Mouse (Mus musculus) C2C12 (cell line): Measurements from ENCODE around the gene Doc2g. TPM values are rescaled to one million over a fixed set of nuclear protein-coding genes. Genes with fewer than 3 reads are reported as not detected.

Source experiments
- H3K27me3 ChIP-seq: one replicate; pipeline ENCODE4 v1.6.1; 2011; ENCODE audit not compliant: control insufficient read depth, insufficient read depth, insufficient read length
- H3K36me3 ChIP-seq: one replicate; pipeline ENCODE4 v1.6.1; 2011; ENCODE audit not compliant: control insufficient read depth, insufficient read depth
- H3K4me3 ChIP-seq: one replicate; pipeline ENCODE4 v1.5.1; 2011; ENCODE audit warnings: mild to moderate bottlenecking, control low read depth; ENCODE audit not compliant: poor library complexity, insufficient read depth, severe bottlenecking
- H3K79me2 ChIP-seq: one replicate; pipeline ENCODE4 v1.6.1; 2011; ENCODE audit not compliant: control insufficient read depth, insufficient read depth
- H3K79me3 ChIP-seq: one replicate; pipeline ENCODE4 v1.6.1; 2011; ENCODE audit warnings: low read depth, control low read depth
- H3ac ChIP-seq: one replicate; pipeline ENCODE3; 2011; ENCODE audit warnings: low read depth; ENCODE audit not compliant: control insufficient read depth, insufficient read length
- CEBPB ChIP-seq: IDR thresholded peaks from one replicate; pipeline ENCODE4 v1.6.1; 2011; ENCODE audit warnings: low read depth, mild to moderate bottlenecking, control low read depth, moderate library complexity
- CTCF ChIP-seq: IDR thresholded peaks from one replicate; pipeline ENCODE4 v1.5.1; 2011; ENCODE audit not compliant: control insufficient read depth, insufficient read depth, insufficient read length
- FOSL1 ChIP-seq: IDR thresholded peaks from one replicate; pipeline ENCODE4 v1.8.0; 2011; ENCODE audit warnings: mild to moderate bottlenecking, low read length; ENCODE audit not compliant: poor library complexity, insufficient read depth, severe bottlenecking
- MAX ChIP-seq: IDR thresholded peaks from one replicate; pipeline ENCODE4 v1.6.1; 2011; ENCODE audit warnings: mild to moderate bottlenecking, control low read depth
- MYOD1 ChIP-seq: IDR thresholded peaks from one replicate; pipeline ENCODE4 v1.6.1; 2011; ENCODE audit warnings: low read depth; ENCODE audit not compliant: control insufficient read depth, insufficient read length
- MYOG ChIP-seq: IDR thresholded peaks from one replicate; pipeline ENCODE4 v1.6.1; 2011; ENCODE audit not compliant: control insufficient read depth, insufficient read length; ENCODE audit errors: extremely low read depth
- USF1 ChIP-seq: IDR thresholded peaks from one replicate; pipeline ENCODE4 v1.6.1; 2011; ENCODE audit warnings: low read depth, mild to moderate bottlenecking, control low read depth, moderate library complexity
- polyA plus RNA-seq: library from polyadenylated mRNA; unstranded; fragments of >200 nt; fragmentation: generic; extraction: Trizol; gene quantifications from one replicate; pipeline ENCODE4 v1.2.1, GENCODE M21; 2012; ENCODE audit warnings: missing spikeins

The Doc2g gene
- polyA plus RNA-seq, 1 experiment: 0.98 TPM

DNA sequence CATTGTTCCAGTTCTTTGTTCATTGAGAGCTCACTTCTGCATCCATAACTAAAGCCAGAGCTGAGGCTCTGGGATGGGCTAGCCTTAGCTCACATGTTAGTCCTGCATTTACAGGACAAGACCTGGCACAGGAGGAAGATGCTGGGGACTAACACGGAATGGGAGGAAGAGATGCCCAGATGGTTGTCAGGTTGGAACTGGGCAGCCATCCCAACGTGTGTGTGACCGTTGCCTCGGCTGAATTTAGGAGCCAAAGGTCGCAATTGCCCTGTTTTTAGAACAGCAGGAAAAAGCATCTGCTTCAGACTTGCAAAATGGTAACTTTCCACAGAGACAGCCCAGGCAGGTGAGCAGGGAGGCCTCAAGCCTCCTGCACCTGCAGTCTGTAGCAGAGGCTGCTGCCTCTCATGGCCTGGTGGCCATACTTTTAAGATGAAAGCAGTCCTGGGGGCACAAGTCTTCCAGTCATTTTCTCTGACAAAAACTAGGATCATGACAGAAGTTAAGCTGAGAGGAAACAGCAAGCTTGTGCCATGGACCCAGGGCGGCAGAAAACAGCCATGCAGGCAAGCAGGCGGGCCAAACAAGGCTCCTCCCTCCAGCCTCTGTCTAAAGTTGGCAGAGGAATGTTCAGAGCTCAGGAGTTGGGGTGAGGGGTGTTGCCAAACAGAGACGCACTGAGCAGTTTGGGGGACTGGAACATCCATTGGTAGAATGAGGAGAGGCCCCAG, 52.3 kb downstream of the Doc2g start:
- H3ac ChIP-seq: no peak overlapping the region
- TF ChIP-seq USF1: no peak
- TF ChIP-seq CTCF: no peak
- H3K27me3 ChIP-seq: no peaks in the 10 kb centered on the region
- no peaks in the 10 kb centered on the region for H3K79me3 ChIP-seq
- H3K36me3 ChIP-seq: no peaks in the 10 kb centered on the region
- H3K4me3 ChIP-seq: no peak overlapping the region
- H3K79me2 ChIP-seq: no peaks in the 10 kb centered on the region

DNA sequence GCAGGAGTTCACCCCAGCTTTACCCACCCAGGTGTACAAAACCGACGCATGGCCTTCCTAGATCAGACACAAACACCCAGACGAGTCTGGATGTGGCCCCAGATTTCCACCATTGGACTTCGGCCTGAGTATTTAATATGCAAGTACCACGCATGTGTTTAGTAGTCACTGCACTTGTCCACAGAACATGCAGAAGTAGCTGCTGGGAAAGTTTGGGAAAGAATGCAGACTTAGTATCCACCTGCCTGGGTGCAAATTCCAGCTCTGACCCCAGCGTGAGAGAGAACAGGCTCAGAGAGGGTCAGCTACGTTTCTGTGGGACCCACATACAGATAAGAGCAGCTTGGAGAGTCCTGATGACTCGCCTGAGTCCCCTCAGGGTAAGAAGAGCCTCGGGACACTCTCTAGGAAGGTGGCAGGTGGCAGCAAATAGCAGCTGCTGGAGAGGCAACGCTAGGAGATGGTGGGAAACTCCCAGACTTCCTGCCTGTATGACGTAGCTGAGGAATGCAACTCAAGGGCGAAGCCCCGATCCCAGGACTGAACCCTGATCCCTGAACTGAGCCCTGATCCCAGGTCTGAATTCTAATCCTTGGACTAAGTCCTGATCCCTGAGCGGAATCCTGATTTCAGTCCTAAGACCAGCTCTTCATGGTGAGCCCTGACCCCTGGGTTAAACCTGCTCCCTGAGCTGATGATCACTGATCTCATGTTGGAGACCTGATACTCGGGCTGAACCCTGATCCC, 53.0 kb downstream of the Doc2g start:
- Histone ChIP-seq H3K27me3 (no peaks in the 10 kb centered on the region), H3K79me2 (no peaks in the 10 kb centered on the region), H3K4me3 (no peak overlapping the region), H3ac (no peak overlapping the region), H3K79me3 (no peaks in the 10 kb centered on the region), H3K36me3 (no peaks in the 10 kb centered on the region)
- TF ChIP-seq MAX (no peak), CTCF (no peak), MYOD1 (no peak), MYOG (no peak), FOSL1 (no peak), USF1 (no peak), CEBPB (no peak)

Other genes with a start within 250 kb of the Doc2g start
- gene Kmt5b, start 235.9 kb upstream of the Doc2g start, polyA plus RNA-seq: 5.6 TPM
- 30.9 TPM for gene Chka, start 151.5 kb upstream of the Doc2g start, polyA plus RNA-seq
- 61.1 TPM for gene Tcirg1, start 96.2 kb upstream of the Doc2g start, polyA plus RNA-seq
- 309 TPM for gene Ndufs8, start 90.5 kb upstream of the Doc2g start, polyA plus RNA-seq
- gene Aldh3b1, start 73.5 kb upstream of the Doc2g start, polyA plus RNA-seq: 6.9 TPM
- 0.29 TPM for gene Unc93b1, start 68.1 kb upstream of the Doc2g start, polyA plus RNA-seq
- not detected for gene Aldh3b3, start 44.7 kb upstream of the Doc2g start, polyA plus RNA-seq
- gene Aldh3b2, start 31.0 kb upstream of the Doc2g start, polyA plus RNA-seq: not detected
- 3.5 TPM for gene Acy3, start 16.7 kb upstream of the Doc2g start, polyA plus RNA-seq
- 0.02 TPM for gene Tbx10, start 10.6 kb upstream of the Doc2g start, polyA plus RNA-seq
- gene Nudt8, start 2.7 kb upstream of the Doc2g start, polyA plus RNA-seq: 28.1 TPM
- 0.28 TPM for gene Gm49405, start 2.7 kb upstream of the Doc2g start, polyA plus RNA-seq
- gene Ndufv1, start 9.5 kb downstream of the Doc2g start, polyA plus RNA-seq: 254 TPM
- 863 TPM for gene Gstp1, start 34.7 kb downstream of the Doc2g start, polyA plus RNA-seq
- 7.2 TPM for gene Gstp2, start 42.7 kb downstream of the Doc2g start, polyA plus RNA-seq
- 0.09 TPM for gene Gstp3, start 56.3 kb downstream of the Doc2g start, polyA plus RNA-seq
- gene Cabp2, start 78.3 kb downstream of the Doc2g start, polyA plus RNA-seq: not detected
- gene Cdk2ap2, start 93.9 kb downstream of the Doc2g start, polyA plus RNA-seq: 134 TPM
- 43.1 TPM for gene Pitpnm1, start 96.7 kb downstream of the Doc2g start, polyA plus RNA-seq
- 208 TPM for gene Aip, start 122.5 kb downstream of the Doc2g start, polyA plus RNA-seq
- not detected for gene Gpr152, start 136.5 kb downstream of the Doc2g start, polyA plus RNA-seq
- 0.04 TPM for gene Cabp4, start 140.7 kb downstream of the Doc2g start, polyA plus RNA-seq
- 257 TPM for gene Coro1b, start 145.3 kb downstream of the Doc2g start, polyA plus RNA-seq
- 5.8 TPM for gene Ptprcap, start 150.3 kb downstream of the Doc2g start, polyA plus RNA-seq
- gene Rps6kb2, start 160.0 kb downstream of the Doc2g start, polyA plus RNA-seq: 19.7 TPM
- gene Carns1, start 172.2 kb downstream of the Doc2g start, polyA plus RNA-seq: 2.1 TPM
- 0.26 TPM for gene Tbc1d10c, start 188.0 kb downstream of the Doc2g start, polyA plus RNA-seq
- gene Ppp1ca, start 188.8 kb downstream of the Doc2g start, polyA plus RNA-seq: 819 TPM
- 33.3 TPM for gene Rad9a, start 198.3 kb downstream of the Doc2g start, polyA plus RNA-seq
- 24.8 TPM for gene Clcf1, start 210.9 kb downstream of the Doc2g start, polyA plus RNA-seq
- 0.90 TPM for gene AC109138.7, start 211.0 kb downstream of the Doc2g start, polyA plus RNA-seq
- gene Pold4, start 228.6 kb downstream of the Doc2g start, polyA plus RNA-seq: 112 TPM